Mouse (Mus musculus) spleen, adult 2 months (tissue): ENCODE data around the gene Gm48551. TPM values are rescaled to one million over a fixed set of nuclear protein-coding genes. Genes with fewer than 3 reads are reported as not detected.

Experiments used
- DNase-seq, 2 experiments: peaks; one replicate each; pipeline versions ENCODE4 v3.0.0 to v3.0.0-alpha.2; 2012 to 2021; ENCODE audit warnings: low spot score in 2 of 2, low read depth in 1 of 2
- H3K27ac ChIP-seq: fragments of 200-500 bp; 2 replicates; pipeline ENCODE4 v1.5.1; 2012; ENCODE audit warnings: low read length, inconsistent platforms; ENCODE audit not compliant: insufficient read depth
- H3K27me3 ChIP-seq: fragments of 200-500 bp; 2 replicates; pipeline ENCODE4 v1.6.1; 2012; ENCODE audit warnings: mild to moderate bottlenecking, moderate library complexity, low read length, inconsistent platforms; ENCODE audit not compliant: control insufficient read depth, insufficient read depth
- H3K36me3 ChIP-seq: fragments of 200-500 bp; 2 replicates; pipeline ENCODE4 v1.6.1; 2012; ENCODE audit warnings: mild to moderate bottlenecking, low read length, inconsistent platforms; ENCODE audit not compliant: control insufficient read depth, insufficient read depth
- H3K4me1 ChIP-seq: fragments of 200-500 bp; 2 replicates; pipeline ENCODE4 v1.6.1; 2011; ENCODE audit warnings: inconsistent platforms; ENCODE audit not compliant: control insufficient read depth, insufficient read depth, insufficient read length
- H3K4me3 ChIP-seq: fragments of 200-500 bp; 2 replicates; pipeline ENCODE4 v1.5.1; 2011; ENCODE audit warnings: mild to moderate bottlenecking, inconsistent platforms; ENCODE audit not compliant: insufficient read depth, insufficient read length; ENCODE audit errors: extremely low read depth
- CTCF ChIP-seq: fragments of 200-500 bp; IDR thresholded peaks from 2 replicates; pipeline ENCODE4 v1.5.1; 2011; ENCODE audit warnings: mild to moderate bottlenecking, inconsistent platforms; ENCODE audit not compliant: insufficient read depth, insufficient read length, insufficient replicate concordance; ENCODE audit errors: extremely low read depth
- POLR2A ChIP-seq: fragments of 200-500 bp; IDR thresholded peaks from 2 replicates; pipeline ENCODE4 v1.6.1; 2011; ENCODE audit warnings: low read depth, low read length, inconsistent platforms
- WGBS: fragments of 180-500 bp; shearing (Covaris S2); methylation state at CpG from one replicate; pipeline ENCODE4 v1.1.7; 2018; 5-methylcytosine and 5-hydroxymethylcytosine counted together
- polyA plus RNA-seq: library from polyadenylated mRNA; depleted of rRNA; stranded (reverse); fragments of >200 nt; gene quantifications from 2 replicates; pipeline ENCODE4 v1.2.3, GENCODE M21; 2012

The Gm48551 gene
- polyA plus RNA-seq, 1 experiment: 2.3 TPM

- Histone ChIP-seq H3K27me3 (no peaks in the 10 kb centered on the region), H3K4me3 (no peak overlapping the region), H3K27ac (no peak overlapping the region), H3K4me1 (peaks cover 13% of the 10 kb centered on the region; the same call in 1 of the 2 replicates), H3K36me3 (peaks cover 12% of the 10 kb centered on the region)
- WGBS: 91% methylated on average over 4 of the region's 4 CpGs
- TF ChIP-seq CTCF: no peak
- no peak for TF ChIP-seq POLR2A
- no peak for DNase-seq
These were observed 11.6 kb downstream of the Gm48551 start for GRCm38 (mm10) chr10:81395865-81396264.

GRCm38 (mm10) chr10:81396749-81397148 lies 12.5 kb downstream of the Gm48551 start:
- Histone ChIP-seq H3K27me3 (no peaks in the 10 kb centered on the region), H3K27ac (no peak overlapping the region), H3K36me3 (peaks cover 12% of the 10 kb centered on the region), H3K4me3 (no peak overlapping the region), H3K4me1 (peaks cover 13% of the 10 kb centered on the region; the same call in 1 of the 2 replicates)
- TF ChIP-seq POLR2A (no peak), CTCF (no peak)
- WGBS: 38% methylated on average over 5 of the region's 5 CpGs
- no peak for DNase-seq

GRCm38 (mm10) chr10:81399296-81399695 lies 15.0 kb downstream of the Gm48551 start:
- 93% methylated on average over 5 of the region's 5 CpGs for WGBS
- Histone ChIP-seq H3K27ac (no peak overlapping the region), H3K4me1 (peaks cover under 1% of the 10 kb centered on the region; the same call in 1 of the 2 replicates), H3K4me3 (no peak overlapping the region), H3K27me3 (no peaks in the 10 kb centered on the region), H3K36me3 (peaks cover 13% of the 10 kb centered on the region)
- TF ChIP-seq POLR2A (no peak), CTCF (no peak)
- no peak for DNase-seq

GRCm38 (mm10) chr10:81399798-81400308 lies 15.6 kb downstream of the Gm48551 start:
- Histone ChIP-seq H3K36me3 (peaks cover 15% of the 10 kb centered on the region), H3K4me1 (peaks cover 6% of the 10 kb centered on the region), H3K27me3 (no peaks in the 10 kb centered on the region), H3K27ac (no peak overlapping the region), H3K4me3 (no peak overlapping the region)
- WGBS: 93% methylated on average over 18 of the region's 18 CpGs
- TF ChIP-seq CTCF (no peak), POLR2A (no peak)
- DNase-seq: no peak

DNA sequence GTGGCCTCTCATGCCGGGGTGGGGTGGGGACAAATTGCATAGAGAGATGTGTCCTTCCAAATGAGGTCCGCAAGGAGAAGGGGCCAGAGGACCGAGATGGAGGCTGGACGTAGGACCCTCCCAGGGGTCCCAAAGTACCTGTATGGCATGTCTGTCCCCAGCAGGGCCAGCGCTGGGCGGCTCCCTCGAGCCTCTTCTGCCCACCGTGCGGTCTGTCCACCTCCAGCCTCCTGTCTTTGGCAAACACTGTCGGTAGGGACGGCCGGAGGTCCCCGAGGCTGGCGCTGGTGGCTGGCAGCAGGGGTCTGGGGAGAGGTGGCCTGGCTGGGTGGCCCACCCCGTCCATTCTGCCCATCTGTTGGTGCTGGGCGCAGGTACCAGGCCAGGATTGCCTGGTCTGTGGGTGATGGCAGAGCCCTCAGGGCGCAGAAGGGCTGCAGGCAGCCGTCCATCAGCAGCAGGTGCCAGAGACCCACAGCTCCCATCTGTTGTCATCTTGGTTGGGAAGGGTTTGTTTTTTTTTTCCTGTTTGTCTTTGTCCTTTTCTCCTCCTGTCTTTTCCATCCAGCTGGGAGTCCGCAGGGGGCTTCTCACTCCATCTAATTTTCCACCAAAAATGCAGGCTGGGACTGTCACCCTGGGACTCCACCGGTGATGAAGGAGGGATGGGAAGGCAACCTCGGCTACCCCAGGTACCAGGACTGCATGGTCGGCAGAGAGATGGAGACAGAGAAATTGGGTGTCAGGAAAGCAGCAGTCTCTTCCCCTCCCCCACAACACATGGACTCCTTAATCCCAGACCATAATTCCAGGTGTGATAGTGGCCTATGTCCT lies 16.3 kb downstream of the Gm48551 start:
- H3K36me3 ChIP-seq: peaks cover 15% of the 10 kb centered on the region
- H3K4me3 ChIP-seq: no peak overlapping the region
- H3K27ac ChIP-seq: no peak overlapping the region
- TF ChIP-seq POLR2A (no peak), CTCF (no peak)
- DNase-seq: no peak
- WGBS: 92% methylated on average over 22 of the region's 22 CpGs
- no peaks in the 10 kb centered on the region for H3K27me3 ChIP-seq
- H3K4me1 ChIP-seq: peaks cover 8% of the 10 kb centered on the region

- Histone ChIP-seq H3K4me1 (peaks cover 8% of the 10 kb centered on the region), H3K27me3 (no peaks in the 10 kb centered on the region), H3K36me3 (peaks cover 15% of the 10 kb centered on the region), H3K4me3 (no peak overlapping the region), H3K27ac (no peak overlapping the region)
- TF ChIP-seq POLR2A (no peak), CTCF (no peak)
- DNase-seq: no peak
- WGBS: 84% methylated on average over 10 of the region's 10 CpGs
These were observed 16.9 kb downstream of the Gm48551 start for GRCm38 (mm10) chr10:81401205-81401520.
